Mouse (Mus musculus): ENCODE measurements at regions not wholly inside any gene's neighbourhood (a gene's known extent, or its start where the extent isn't known, plus 50 kb on each side); places are given as distances from the start of the nearest gene placed in this dataset.

- DNase-seq (ENCODE audit: extremely low spot score in 1 of 2, low spot score in 1 of 2) = no peak
Measured at GRCm38 (mm10) chr3:146337429-146337828, 67.0 kb upstream of the Ssx2ip start.

GRCm38 (mm10) chr3:146337861-146338281 lies 66.6 kb upstream of the Ssx2ip start:
- peak in 1 of 2 experiments; percentile 20 for DNase-seq (ENCODE audit: extremely low spot score in 1 of 2, low spot score in 1 of 2)

GRCm38 (mm10) chr3:146338445-146338844 lies 66.0 kb upstream of the Ssx2ip start:
- no peak for DNase-seq (ENCODE audit: extremely low spot score in 1 of 2, low spot score in 1 of 2)

- DNase-seq (ENCODE audit: extremely low spot score in 1 of 2, low spot score in 1 of 2) = no peak
Measured at GRCm38 (mm10) chr3:146340316-146341055, 64.0 kb upstream of the Ssx2ip start.

GRCm38 (mm10) chr3:146341652-146342340 lies 62.6 kb upstream of the Ssx2ip start:
- no peak for DNase-seq (ENCODE audit: extremely low spot score in 1 of 2, low spot score in 1 of 2)

- no peak for DNase-seq (ENCODE audit: extremely low spot score in 1 of 2, low spot score in 1 of 2)
Measured at GRCm38 (mm10) chr3:146342727-146343126, 61.7 kb upstream of the Ssx2ip start.

GRCm38 (mm10) chr3:146343649-146344401 lies 60.6 kb upstream of the Ssx2ip start:
- DNase-seq (ENCODE audit: extremely low spot score in 1 of 2, low spot score in 1 of 2) = peak; percentile 50 to 72

GRCm38 (mm10) chr3:146344402-146345025 lies 59.9 kb upstream of the Ssx2ip start:
- DNase-seq (ENCODE audit: extremely low spot score in 1 of 2, low spot score in 1 of 2) = peak in 1 of 2 experiments; percentile 21

GRCm38 (mm10) chr3:146345308-146345780 lies 59.1 kb upstream of the Ssx2ip start:
- DNase-seq (ENCODE audit: extremely low spot score in 1 of 2, low spot score in 1 of 2) = peak; percentile 61 to 65

GRCm38 (mm10) chr3:146345946-146346345 lies 58.5 kb upstream of the Ssx2ip start:
- no peak for DNase-seq (ENCODE audit: extremely low spot score in 1 of 2, low spot score in 1 of 2)

GRCm38 (mm10) chr3:146347311-146347710 lies 57.1 kb upstream of the Ssx2ip start:
- no peak for DNase-seq (ENCODE audit: extremely low spot score in 1 of 2, low spot score in 1 of 2)

GRCm38 (mm10) chr3:146348921-146349320 lies 55.5 kb upstream of the Ssx2ip start:
- no peak for DNase-seq (ENCODE audit: extremely low spot score in 1 of 2, low spot score in 1 of 2)

GRCm38 (mm10) chr3:146349393-146349792 lies 55.0 kb upstream of the Ssx2ip start:
- DNase-seq (ENCODE audit: extremely low spot score in 1 of 2, low spot score in 1 of 2) = no peak

GRCm38 (mm10) chr3:146350126-146350525 lies 54.3 kb upstream of the Ssx2ip start:
- DNase-seq (ENCODE audit: extremely low spot score in 1 of 2, low spot score in 1 of 2) = no peak

GRCm38 (mm10) chr3:146351468-146351867 lies 53.0 kb upstream of the Ssx2ip start:
- no peak for DNase-seq (ENCODE audit: extremely low spot score in 1 of 2, low spot score in 1 of 2)

GRCm38 (mm10) chr3:146352187-146352586 lies 52.3 kb upstream of the Ssx2ip start:
- DNase-seq (ENCODE audit: extremely low spot score in 1 of 2, low spot score in 1 of 2) = no peak

GRCm38 (mm10) chr3:146353961-146354360 lies 50.5 kb upstream of the Ssx2ip start:
- no peak for DNase-seq (ENCODE audit: extremely low spot score in 1 of 2, low spot score in 1 of 2)

Measured in layer of hippocampus, postnatal 25 days (tissue).